Mouse (Mus musculus) MEL (cell line): ENCODE data around the gene Tada2a. TPM values are rescaled to one million over a fixed set of nuclear protein-coding genes. Genes with fewer than 3 reads are reported as not detected.

Source experiments
- DNase-seq: peaks from one replicate; pipeline ENCODE4 v3.0.0; 2011; ENCODE audit warnings: low read depth, low spot score
- H3K27ac ChIP-seq: 2 replicates; pipeline ENCODE4 v1.5.1; 2012; ENCODE audit warnings: low read depth, mild to moderate bottlenecking, control low read depth, low read length, moderate library complexity; ENCODE audit not compliant: control insufficient read depth
- H3K27me3 ChIP-seq, 2 experiments: fragments of 150-350 bp in 1 of 2; sonication (generic) in 1 of 2; 2 replicates each; pipeline ENCODE4 v1.6.1; 2012; ENCODE audit warnings: low read length in 2 of 2, mild to moderate bottlenecking in 2 of 2, improper control_type of control experiment in 1 of 2, moderate library complexity in 1 of 2; ENCODE audit not compliant: insufficient read depth in 2 of 2, control insufficient read depth in 1 of 2
- H3K36me3 ChIP-seq, 2 experiments: 2 replicates each; pipeline ENCODE4 v1.6.1; 2012 to 2014; ENCODE audit warnings: low read length in 2 of 2, improper control_type of control experiment in 1 of 2, inconsistent platforms in 1 of 2, mild to moderate bottlenecking in 1 of 2; ENCODE audit not compliant: insufficient read depth in 2 of 2, control insufficient read depth in 1 of 2
- H3K4me1 ChIP-seq, 2 experiments: fragments of 150-350 bp in 1 of 2; sonication (generic) in 1 of 2; 2 replicates each; pipeline ENCODE4 v1.6.1; 2012; ENCODE audit warnings: low read length in 2 of 2, improper control_type of control experiment in 1 of 2, mild to moderate bottlenecking in 1 of 2; ENCODE audit not compliant: insufficient read depth in 2 of 2, control insufficient read depth in 1 of 2
- H3K4me3 ChIP-seq, 2 experiments: fragments of 150-350 bp in 1 of 2; sonication (generic) in 1 of 2; 2 replicates each; pipeline ENCODE4 v1.5.1; 2012; ENCODE audit warnings: low read depth in 2 of 2, low read length in 2 of 2, mild to moderate bottlenecking in 2 of 2, moderate library complexity in 2 of 2, control low read depth in 1 of 2, improper control_type of control experiment in 1 of 2; ENCODE audit not compliant: control insufficient read depth in 1 of 2, insufficient read depth in 1 of 2
- H3K79me2 ChIP-seq: 2 replicates; pipeline ENCODE4 v1.6.1; 2012; ENCODE audit warnings: mild to moderate bottlenecking, low read length, moderate library complexity; ENCODE audit not compliant: control insufficient read depth, poor library complexity, insufficient read depth
- H3K9ac ChIP-seq: 2 replicates; pipeline ENCODE4 v1.6.1; 2012; ENCODE audit warnings: low read depth, mild to moderate bottlenecking, control low read depth, low read length, moderate library complexity; ENCODE audit not compliant: control insufficient read depth, poor library complexity, severe bottlenecking
- H3K9me3 ChIP-seq: fragments of 150-350 bp; sonication (generic); replicated peaks from 2 replicates; pipeline ENCODE4 v1.6.1; 2012; ENCODE audit warnings: mild to moderate bottlenecking, low read length, improper control_type of control experiment, moderate library complexity; ENCODE audit not compliant: insufficient read depth
- BHLHE40 ChIP-seq: IDR thresholded peaks from 2 replicates; pipeline ENCODE4 v1.6.1; 2012; ENCODE audit warnings: low read depth, mild to moderate bottlenecking, inconsistent platforms, low read length, improper control_type of control experiment, borderline replicate concordance
- E2F4 ChIP-seq: IDR thresholded peaks from 2 replicates; pipeline ENCODE4 v1.6.1; 2011; ENCODE audit warnings: low read depth, low read length, improper control_type of control experiment, borderline replicate concordance
- ELF1 ChIP-seq: IDR thresholded peaks from 2 replicates; pipeline ENCODE4 v1.6.1; 2014; ENCODE audit warnings: low read depth, mild to moderate bottlenecking, inconsistent platforms, low read length, improper control_type of control experiment, moderate library complexity
- ETS1 ChIP-seq: IDR thresholded peaks from 2 replicates; pipeline ENCODE4 v1.6.1; 2012; ENCODE audit warnings: low read depth, mild to moderate bottlenecking, inconsistent platforms, low read length, improper control_type of control experiment, moderate library complexity
- GABPA ChIP-seq: IDR thresholded peaks from 2 replicates; pipeline ENCODE4 v1.6.1; 2012; ENCODE audit warnings: low read depth, mild to moderate bottlenecking, inconsistent platforms, low read length, improper control_type of control experiment, moderate library complexity
- HCFC1 ChIP-seq: IDR thresholded peaks from 2 replicates; pipeline ENCODE4 v1.6.1; 2012; ENCODE audit warnings: low read depth, mild to moderate bottlenecking, inconsistent platforms, low read length, improper control_type of control experiment, moderate library complexity
- JUND ChIP-seq: IDR thresholded peaks from 2 replicates; pipeline ENCODE4 v1.6.1; 2011; ENCODE audit warnings: low read depth, mild to moderate bottlenecking, improper control_type of control experiment, low read length
- MAFK ChIP-seq: IDR thresholded peaks from 2 replicates; pipeline ENCODE4 v1.6.1; 2011; ENCODE audit warnings: low read depth, mild to moderate bottlenecking, low read length, improper control_type of control experiment, borderline replicate concordance
- MAZ ChIP-seq: IDR thresholded peaks from 2 replicates; pipeline ENCODE4 v1.6.1; 2012; ENCODE audit warnings: low read depth, mild to moderate bottlenecking, inconsistent platforms, low read length, improper control_type of control experiment
- MEF2A ChIP-seq: IDR thresholded peaks from 2 replicates; pipeline ENCODE4 v1.6.1; 2014; ENCODE audit warnings: low read depth, mild to moderate bottlenecking, inconsistent platforms, low read length, improper control_type of control experiment; ENCODE audit not compliant: poor library complexity, insufficient replicate concordance, severe bottlenecking; ENCODE audit errors: extremely low read depth
- POLR2A ChIP-seq, 2 experiments: IDR thresholded peaks; 2 replicates each; pipeline ENCODE4 v1.6.1; 2011 to 2012; ENCODE audit warnings: low read length in 2 of 2, mild to moderate bottlenecking in 2 of 2, control low read depth in 1 of 2, improper control_type of control experiment in 1 of 2, low read depth in 1 of 2, moderate library complexity in 1 of 2; ENCODE audit not compliant: control insufficient read depth in 1 of 2, insufficient read depth in 1 of 2, poor library complexity in 1 of 2
- POLR2AphosphoS2 ChIP-seq: IDR thresholded peaks from 2 replicates; pipeline ENCODE4 v1.6.1; 2011; ENCODE audit warnings: low read length, improper control_type of control experiment
- SIN3A ChIP-seq: IDR thresholded peaks from 2 replicates; pipeline ENCODE4 v1.6.1; 2012; ENCODE audit warnings: low read length, improper control_type of control experiment, inconsistent platforms
- SMC3 ChIP-seq: IDR thresholded peaks from 2 replicates; pipeline ENCODE4 v1.6.1; 2011; ENCODE audit warnings: low read depth, low read length, improper control_type of control experiment
- TAL1 ChIP-seq: IDR thresholded peaks from 2 replicates; pipeline ENCODE4 v1.6.1; 2012; ENCODE audit warnings: mild to moderate bottlenecking, inconsistent platforms, low read length, moderate library complexity, mixed read lengths
- TBP ChIP-seq: IDR thresholded peaks from 2 replicates; pipeline ENCODE4 v1.8.0; 2011; ENCODE audit warnings: low read depth, low read length, improper control_type of control experiment
- TCF12 ChIP-seq: IDR thresholded peaks from 2 replicates; pipeline ENCODE4 v1.6.1; 2014; ENCODE audit warnings: low read depth, mild to moderate bottlenecking, inconsistent platforms, low read length, improper control_type of control experiment, moderate library complexity
- UBTF ChIP-seq: IDR thresholded peaks from 2 replicates; pipeline ENCODE4 v1.6.1; 2012; ENCODE audit warnings: low read depth, mild to moderate bottlenecking, inconsistent platforms, low read length, improper control_type of control experiment, moderate library complexity, borderline replicate concordance; ENCODE audit not compliant: insufficient read depth
- USF1 ChIP-seq: IDR thresholded peaks from 2 replicates; pipeline ENCODE4 v1.6.1; 2014; ENCODE audit warnings: low read depth, mild to moderate bottlenecking, inconsistent platforms, low read length, improper control_type of control experiment, moderate library complexity
- polyA plus RNA-seq, 2 experiments: library from polyadenylated mRNA; stranded (reverse) in 1 of 2; unstranded in 1 of 2; fragments of >175 nt in 1 of 2; fragments of >200 nt in 1 of 2; gene quantifications; 2 replicates each; pipeline versions ENCODE4 v1.2.1 to v1.2.4; 2012; ENCODE audit warnings: low replicate concordance in 2 of 2, low read depth in 1 of 2; ENCODE audit not compliant: insufficient read length in 2 of 2, insufficient read depth in 1 of 2, missing spikeins in 1 of 2
- total RNA-seq: library from RNA; depleted of rRNA; stranded (reverse); fragments of 300-350 nt; gene quantifications from 2 replicates; pipeline ENCODE4 v1.2.3, GENCODE M21; 2012

Gene Tada2a
- total and polyA plus RNA-seq, 3 experiments = 35.9 to 37.8 TPM; not detected in 1

GRCm38 (mm10) chr11:84115646-84116045 is 13.8 kb downstream of the Tada2a start:
- Histone ChIP-seq H3K9me3 (no peaks in the 10 kb centered on the region), H3K4me3 (no peak overlapping the region), H3K27ac (no peak overlapping the region), H3K27me3 (no peaks in the 10 kb centered on the region), H3K79me2 (no peaks in the 10 kb centered on the region), H3K36me3 (peaks cover 0 to 17% of the 10 kb centered on the region in 2 experiments; a peak in 2 of 4 replicates), H3K4me1 (no peaks in the 10 kb centered on the region), H3K9ac (no peak overlapping the region)
- no peak for DNase-seq
- no peak for TF ChIP-seq SIN3A
- no peak for TF ChIP-seq MAZ
- no peak for TF ChIP-seq ELF1
- TF ChIP-seq E2F4 = no peak
- no peak for TF ChIP-seq POLR2A (IDR thresholded peaks at IDR 0.05; ENCODE audit: control insufficient read depth in 1 of 2, insufficient read depth in 1 of 2, low read depth in 1 of 2, low read length in 2 of 2, poor library complexity in 1 of 2)
- TF ChIP-seq SMC3 = no peak
- TF ChIP-seq MEF2A = no peak

- H3K4me1 ChIP-seq = no peaks in the 10 kb centered on the region
- TF ChIP-seq POLR2AphosphoS2 (no peak), TCF12 (no peak), UBTF (no peak), HCFC1 (no peak), MAFK (no peak), GABPA (no peak), MEF2A (no peak), SIN3A (no peak), TAL1 (no peak), ETS1 (no peak), USF1 (no peak), JUND (no peak), TBP (no peak), BHLHE40 (no peak), POLR2A (IDR thresholded peaks at IDR 0.05; ENCODE audit: control insufficient read depth in 1 of 2, insufficient read depth in 1 of 2, low read depth in 1 of 2, low read length in 2 of 2, poor library complexity in 1 of 2) (no peak)
- peaks cover 0 to 14% of the 10 kb centered on the region in 2 experiments; a peak in 2 of 4 replicates for H3K36me3 ChIP-seq
- no peak overlapping the region for H3K9ac ChIP-seq
- DNase-seq = no peak
- H3K9me3 ChIP-seq = no peaks in the 10 kb centered on the region
- H3K27ac ChIP-seq = no peak overlapping the region
- no peak overlapping the region for H3K4me3 ChIP-seq
- H3K27me3 ChIP-seq = no peaks in the 10 kb centered on the region
- no peaks in the 10 kb centered on the region for H3K79me2 ChIP-seq
Measured at GRCm38 (mm10) chr11:84113623-84114022, 15.8 kb downstream of the Tada2a start.
